Mouse (Mus musculus): ENCODE results near the gene Hspa1a. TPM values are rescaled to one million over a fixed set of nuclear protein-coding genes. Genes with fewer than 3 reads are reported as not detected.

Hspa1a gene
- polyA plus RNA-seq, 1 experiment from 2014 or later, result 1.4 TPM

- 74% methylated on average over 3 of the region's 3 CpGs for WGBS
- Histone ChIP-seq H3K9ac (ENCODE audit: low read length) (no peak overlapping the region), H3K4me2 (ENCODE audit: low read length) (no peak overlapping the region), H3K36me3 (ENCODE audit: control insufficient read depth, insufficient read depth, low read length) (peaks cover 5% of the 10 kb centered on the region), H3K9me3 (replicated peaks; ENCODE audit: control insufficient read depth, low read length) (no peaks in the 10 kb centered on the region), H3K4me3 (ENCODE audit: low read depth, low read length) (no peak overlapping the region), H3K27me3 (replicated peaks; ENCODE audit: control insufficient read depth, insufficient read depth, low read length) (0 out of 2 replicates have a peak, but pooled peaks cover 7% of the 10 kb centered on the region), H3K4me1 (ENCODE audit: control insufficient read depth, insufficient read depth, low read length) (peaks cover 2% of the 10 kb centered on the region), H3K27ac (ENCODE audit: low read depth, low read length) (no peak overlapping the region)
- ATAC-seq, result no peak
- DNase-seq (ENCODE audit: low spot score), result no peak
Measured at GRCm38 (mm10) chr17:34955884-34956283, 16.1 kb downstream of the Hspa1a start.

- Histone ChIP-seq H3K4me2 (ENCODE audit: low read length) (no peak overlapping the region), H3K4me3 (ENCODE audit: low read depth, low read length) (no peak overlapping the region), H3K27ac (ENCODE audit: low read depth, low read length) (no peak overlapping the region), H3K9ac (ENCODE audit: low read length) (no peak overlapping the region), H3K36me3 (ENCODE audit: control insufficient read depth, insufficient read depth, low read length) (peaks cover 16% of the 10 kb centered on the region), H3K4me1 (ENCODE audit: control insufficient read depth, insufficient read depth, low read length) (peaks cover 9% of the 10 kb centered on the region), H3K9me3 (replicated peaks; ENCODE audit: control insufficient read depth, low read length) (no peaks in the 10 kb centered on the region), H3K27me3 (replicated peaks; ENCODE audit: control insufficient read depth, insufficient read depth, low read length) (0 out of 2 replicates have a peak, but pooled peaks cover 7% of the 10 kb centered on the region)
- WGBS, result 84% methylated on average over 4 of the region's 4 CpGs
- no peak for DNase-seq (ENCODE audit: low spot score)
- ATAC-seq, result no peak
Measured at GRCm38 (mm10) chr17:34954831-34955230, 17.1 kb downstream of the Hspa1a start.

- DNase-seq (ENCODE audit: low spot score), result no peak
- H3K36me3 ChIP-seq (ENCODE audit: control insufficient read depth, insufficient read depth, low read length), result peaks cover 22% of the 10 kb centered on the region
- WGBS, result 85% methylated on average over 4 of the region's 4 CpGs
- no peaks in the 10 kb centered on the region for H3K9me3 ChIP-seq (replicated peaks; ENCODE audit: control insufficient read depth, low read length)
- H3K4me2 ChIP-seq (ENCODE audit: low read length), result no peak overlapping the region
- no peak overlapping the region for H3K9ac ChIP-seq (ENCODE audit: low read length)
- 0 out of 2 replicates have a peak, but pooled peaks cover 7% of the 10 kb centered on the region for H3K27me3 ChIP-seq (replicated peaks; ENCODE audit: control insufficient read depth, insufficient read depth, low read length)
- peaks cover 9% of the 10 kb centered on the region for H3K4me1 ChIP-seq (ENCODE audit: control insufficient read depth, insufficient read depth, low read length)
- ATAC-seq, result no peak
- no peak overlapping the region for H3K27ac ChIP-seq (ENCODE audit: low read depth, low read length)
- H3K4me3 ChIP-seq (ENCODE audit: low read depth, low read length), result no peak overlapping the region
Measured at GRCm38 (mm10) chr17:34953904-34954303, 18.1 kb downstream of the Hspa1a start.

GRCm38 (mm10) chr17:34953258-34953657 lies 18.7 kb downstream of the Hspa1a start:
- ATAC-seq (no peak), DNase-seq (ENCODE audit: low spot score) (no peak)
- Histone ChIP-seq H3K27me3 (replicated peaks; ENCODE audit: control insufficient read depth, insufficient read depth, low read length) (0 out of 2 replicates have a peak, but pooled peaks cover 7% of the 10 kb centered on the region), H3K9ac (ENCODE audit: low read length) (no peak overlapping the region), H3K4me2 (ENCODE audit: low read length) (no peak overlapping the region), H3K4me1 (ENCODE audit: control insufficient read depth, insufficient read depth, low read length) (peaks cover 9% of the 10 kb centered on the region), H3K36me3 (ENCODE audit: control insufficient read depth, insufficient read depth, low read length) (peaks cover 29% of the 10 kb centered on the region), H3K4me3 (ENCODE audit: low read depth, low read length) (0 out of 2 replicates have a peak overlapping the region, but pooled peaks have one; percentile 99), H3K9me3 (replicated peaks; ENCODE audit: control insufficient read depth, low read length) (no peaks in the 10 kb centered on the region), H3K27ac (ENCODE audit: low read depth, low read length) (no peak overlapping the region)
- 92% methylated on average over 3 of the region's 3 CpGs for WGBS

- Histone ChIP-seq H3K4me2 (ENCODE audit: low read length) (peak overlapping the region; percentile 98), H3K27me3 (replicated peaks; ENCODE audit: control insufficient read depth, insufficient read depth, low read length) (0 out of 2 replicates have a peak, but pooled peaks cover 7% of the 10 kb centered on the region), H3K36me3 (ENCODE audit: control insufficient read depth, insufficient read depth, low read length) (peaks cover 34% of the 10 kb centered on the region), H3K4me1 (ENCODE audit: control insufficient read depth, insufficient read depth, low read length) (peaks cover 9% of the 10 kb centered on the region), H3K27ac (ENCODE audit: low read depth, low read length) (peak overlapping the region; percentile 93), H3K4me3 (ENCODE audit: low read depth, low read length) (peak overlapping the region; percentile 99), H3K9ac (ENCODE audit: low read length) (peak overlapping the region; percentile 100), H3K9me3 (replicated peaks; ENCODE audit: control insufficient read depth, low read length) (no peaks in the 10 kb centered on the region)
- under 1% methylated on average over 23 of the region's 23 CpGs for WGBS
- peak; percentile 83 for ATAC-seq
- DNase-seq (ENCODE audit: low spot score), result peak; percentile 86
Measured at GRCm38 (mm10) chr17:34952378-34953040, 19.4 kb downstream of the Hspa1a start.

GRCm38 (mm10) chr17:34951636-34952377 lies 20.1 kb downstream of the Hspa1a start:
- H3K9me3 ChIP-seq (replicated peaks; ENCODE audit: control insufficient read depth, low read length), result no peaks in the 10 kb centered on the region
- under 1% methylated on average over 29 of the region's 29 CpGs for WGBS
- peak overlapping the region; percentile 99 for H3K4me3 ChIP-seq (ENCODE audit: low read depth, low read length)
- H3K27me3 ChIP-seq (replicated peaks; ENCODE audit: control insufficient read depth, insufficient read depth, low read length), result 0 out of 2 replicates have a peak, but pooled peaks cover 7% of the 10 kb centered on the region
- peaks cover 34% of the 10 kb centered on the region for H3K36me3 ChIP-seq (ENCODE audit: control insufficient read depth, insufficient read depth, low read length)
- peak overlapping the region; percentile 100 for H3K9ac ChIP-seq (ENCODE audit: low read length)
- peaks cover 9% of the 10 kb centered on the region for H3K4me1 ChIP-seq (ENCODE audit: control insufficient read depth, insufficient read depth, low read length)
- H3K27ac ChIP-seq (ENCODE audit: low read depth, low read length), result peak overlapping the region; percentile 93
- peak; percentile 32 for DNase-seq (ENCODE audit: low spot score)
- no peak; the same call in none of the 2 replicates for ATAC-seq
- H3K4me2 ChIP-seq (ENCODE audit: low read length), result peak overlapping the region; percentile 98

- peak overlapping the region; percentile 93 for H3K27ac ChIP-seq (ENCODE audit: low read depth, low read length)
- 0 out of 2 replicates have a peak, but pooled peaks cover 3% of the 10 kb centered on the region for H3K27me3 ChIP-seq (replicated peaks; ENCODE audit: control insufficient read depth, insufficient read depth, low read length)
- H3K4me3 ChIP-seq (ENCODE audit: low read depth, low read length), result peak overlapping the region; percentile 99
- DNase-seq (ENCODE audit: low spot score), result peak; percentile 15
- H3K9ac ChIP-seq (ENCODE audit: low read length), result peak overlapping the region; percentile 100
- H3K4me2 ChIP-seq (ENCODE audit: low read length), result peak overlapping the region; percentile 98
- WGBS, result 20% methylated on average over 10 of the region's 10 CpGs
- ATAC-seq, result no peak
- H3K36me3 ChIP-seq (ENCODE audit: control insufficient read depth, insufficient read depth, low read length), result peaks cover 34% of the 10 kb centered on the region
- H3K4me1 ChIP-seq (ENCODE audit: control insufficient read depth, insufficient read depth, low read length), result peaks cover 9% of the 10 kb centered on the region
- H3K9me3 ChIP-seq (replicated peaks; ENCODE audit: control insufficient read depth, low read length), result no peaks in the 10 kb centered on the region
Measured at GRCm38 (mm10) chr17:34950514-34951455, 21.2 kb downstream of the Hspa1a start.

- H3K27ac ChIP-seq (ENCODE audit: low read depth, low read length), result no peak overlapping the region
- H3K36me3 ChIP-seq (ENCODE audit: control insufficient read depth, insufficient read depth, low read length), result peaks cover 34% of the 10 kb centered on the region
- ATAC-seq, result no peak
Measured at GRCm38 (mm10) chr17:34949553-34949969, 22.4 kb downstream of the Hspa1a start.

More at GRCm38 (mm10) chr17:34949553-34949969, 22.4 kb downstream of the Hspa1a start:
- DNase-seq (ENCODE audit: low spot score), result no peak
- H3K4me1 ChIP-seq (ENCODE audit: control insufficient read depth, insufficient read depth, low read length), result peaks cover 9% of the 10 kb centered on the region
- no peaks in the 10 kb centered on the region for H3K9me3 ChIP-seq (replicated peaks; ENCODE audit: control insufficient read depth, low read length)
- H3K4me3 ChIP-seq (ENCODE audit: low read depth, low read length), result no peak overlapping the region
- H3K4me2 ChIP-seq (ENCODE audit: low read length), result no peak overlapping the region; the same call in 1 of the 2 replicates
- no peaks in the 10 kb centered on the region for H3K27me3 ChIP-seq (replicated peaks; ENCODE audit: control insufficient read depth, insufficient read depth, low read length)
- WGBS, result 30% methylated on average over 4 of the region's 4 CpGs
- no peak overlapping the region for H3K9ac ChIP-seq (ENCODE audit: low read length)
